Mouse (Mus musculus): ENCODE measurements at regions not wholly inside any gene's neighbourhood (a gene's known extent, or its start where the extent isn't known, plus 50 kb on each side); places are given as distances from the start of the nearest gene placed in this dataset.

DNA sequence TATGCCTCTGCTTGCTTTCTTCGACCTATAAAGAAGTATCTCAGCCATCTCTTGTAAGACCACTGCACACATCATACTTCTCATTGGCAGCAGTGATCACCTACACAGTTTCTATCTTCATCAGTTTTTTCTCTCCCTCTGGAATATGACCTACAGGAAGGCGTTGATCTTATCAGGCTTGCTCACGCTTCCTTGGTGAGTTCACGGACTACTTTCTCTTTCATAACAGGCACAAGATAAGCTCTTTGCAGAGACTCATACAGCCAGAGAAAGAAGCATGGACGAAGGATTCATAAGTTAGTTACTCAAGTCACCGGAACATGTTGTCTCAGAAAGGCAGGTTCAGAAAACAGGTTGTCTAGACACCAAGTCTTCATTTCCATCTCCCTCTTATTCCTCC is 136.7 kb upstream of the Tbl1xr1 start:
- TF ChIP-seq TCF12 (IDR thresholded peaks at IDR 0.05; ENCODE audit: low read depth, low read length) (no peak), GATA1 (IDR thresholded peaks at IDR 0.05; ENCODE audit: low read depth, low read length) (peak; percentile 75), ZC3H11A (IDR thresholded peaks at IDR 0.05; ENCODE audit: low read depth, low read length) (0 out of 2 replicates have a peak, but pooled peaks have one; percentile 9), SMC3 (IDR thresholded peaks at IDR 0.05; ENCODE audit: low read depth, low read length) (0 out of 2 replicates have a peak, but pooled peaks have one; percentile 3), HCFC1 (IDR thresholded peaks at IDR 0.05; ENCODE audit: low read depth, low read length) (no peak), ETS1 (IDR thresholded peaks at IDR 0.05; ENCODE audit: low read depth, low read length) (peak; percentile 61), BHLHE40 (IDR thresholded peaks at IDR 0.05; ENCODE audit: borderline replicate concordance, low read depth, low read length) (peak; percentile 64; the same call in 1 of the 2 replicates), EP300 (IDR thresholded peaks at IDR 0.05; ENCODE audit: low read depth in 1 of 2, low read length in 2 of 2) (peak; percentile 20 to 30; a peak in 3 of 4 replicates)
- peak; percentile 49 for DNase-seq (ENCODE audit: low read depth, low spot score)
- Histone ChIP-seq H3K4me1 (ENCODE audit: control insufficient read depth in 1 of 2, insufficient read depth in 2 of 2, low read length in 2 of 2) (peaks cover 8 to 40% of the 10 kb centered on the region in 2 experiments), H3K27me3 (ENCODE audit: control insufficient read depth in 1 of 2, insufficient read depth in 2 of 2, low read length in 2 of 2) (no peaks in the 10 kb centered on the region), H3K9ac (ENCODE audit: control insufficient read depth, low read depth, low read length, poor library complexity, severe bottlenecking) (no peak overlapping the region), H3K36me3 (ENCODE audit: control insufficient read depth in 1 of 2, insufficient read depth in 2 of 2, low read length in 2 of 2) (peaks cover 0 to 31% of the 10 kb centered on the region in 2 experiments; a peak in 2 of 4 replicates), H3K79me2 (ENCODE audit: control insufficient read depth, insufficient read depth, low read length, poor library complexity) (no peaks in the 10 kb centered on the region; the same call in 1 of the 2 replicates), H3K9me3 (replicated peaks; ENCODE audit: insufficient read depth, low read length) (no peaks in the 10 kb centered on the region), H3K4me3 (ENCODE audit: control insufficient read depth in 1 of 2, insufficient read depth in 1 of 2, low read depth in 2 of 2, low read length in 2 of 2) (peak overlapping the region in 1 of 2 experiments; percentile 29; a peak in 2 of 4 replicates), H3K27ac (ENCODE audit: control insufficient read depth, low read depth, low read length) (peak overlapping the region; percentile 37; the same call in 1 of the 2 replicates)

DNA sequence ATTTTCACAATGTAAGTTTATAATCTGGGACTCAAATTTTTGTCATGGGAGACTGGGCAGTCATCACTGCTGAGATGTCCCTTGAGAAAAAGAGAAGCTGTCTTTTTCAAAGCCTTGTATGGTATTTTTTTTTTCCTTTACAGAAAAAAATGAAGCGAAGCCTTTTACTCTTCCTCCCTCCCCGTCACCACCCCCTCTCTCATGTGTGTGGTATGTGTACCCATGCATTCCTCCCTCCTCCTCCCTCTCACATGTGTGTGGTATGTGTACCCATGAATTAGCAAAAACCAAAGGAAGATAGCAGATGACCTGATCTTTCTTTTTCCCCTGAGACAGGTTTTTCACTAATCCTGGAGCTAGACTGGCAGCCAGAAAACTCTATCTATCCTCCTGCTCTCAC is 134.9 kb upstream of the Tbl1xr1 start:
- Histone ChIP-seq H3K4me3 (ENCODE audit: control insufficient read depth in 1 of 2, insufficient read depth in 1 of 2, low read depth in 2 of 2, low read length in 2 of 2) (no peak overlapping the region), H3K27me3 (ENCODE audit: control insufficient read depth in 1 of 2, insufficient read depth in 2 of 2, low read length in 2 of 2) (no peaks in the 10 kb centered on the region), H3K27ac (ENCODE audit: control insufficient read depth, low read depth, low read length) (no peak overlapping the region), H3K36me3 (ENCODE audit: control insufficient read depth in 1 of 2, insufficient read depth in 2 of 2, low read length in 2 of 2) (peaks cover 0 to 26% of the 10 kb centered on the region in 2 experiments; a peak in 2 of 4 replicates), H3K4me1 (ENCODE audit: control insufficient read depth in 1 of 2, insufficient read depth in 2 of 2, low read length in 2 of 2) (peaks cover 5 to 39% of the 10 kb centered on the region in 2 experiments), H3K9ac (ENCODE audit: control insufficient read depth, low read depth, low read length, poor library complexity, severe bottlenecking) (no peak overlapping the region), H3K79me2 (ENCODE audit: control insufficient read depth, insufficient read depth, low read length, poor library complexity) (no peaks in the 10 kb centered on the region; the same call in 1 of the 2 replicates), H3K9me3 (replicated peaks; ENCODE audit: insufficient read depth, low read length) (no peaks in the 10 kb centered on the region)
- no peak for TF ChIP-seq MAX (IDR thresholded peaks at IDR 0.05; ENCODE audit: low read length)
- TF ChIP-seq CHD2 (IDR thresholded peaks at IDR 0.05; ENCODE audit: low read length), result no peak
- no peak for TF ChIP-seq TBP (IDR thresholded peaks at IDR 0.05; ENCODE audit: low read depth, low read length)
- no peak for TF ChIP-seq MYC (IDR thresholded peaks at IDR 0.05; ENCODE audit: low read depth, low read length)
- no peak for TF ChIP-seq TCF12 (IDR thresholded peaks at IDR 0.05; ENCODE audit: low read depth, low read length)
- no peak for TF ChIP-seq MEF2A (IDR thresholded peaks at IDR 0.05; ENCODE audit: extremely low read depth, insufficient replicate concordance, low read depth, low read length, poor library complexity, severe bottlenecking)
- no peak for DNase-seq (ENCODE audit: low read depth, low spot score)

DNA sequence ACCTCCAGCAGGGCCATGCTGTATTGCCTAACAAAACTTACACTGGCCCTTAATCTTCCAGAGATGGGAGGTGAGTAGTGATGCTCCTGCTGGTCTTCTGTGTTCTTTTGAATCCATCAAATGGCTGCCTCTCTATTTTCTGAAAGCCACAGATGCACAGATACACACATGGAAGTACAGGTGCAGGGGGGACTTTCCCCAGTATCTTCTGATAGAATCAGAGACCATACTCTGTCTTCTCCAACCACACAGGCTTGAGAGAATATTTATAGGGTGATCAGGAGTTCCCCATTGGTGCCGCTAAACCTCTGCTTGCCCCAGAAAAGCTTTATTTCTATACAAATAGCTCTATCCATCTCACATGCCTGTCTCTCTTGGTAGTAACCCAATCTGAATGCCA is 133.5 kb upstream of the Tbl1xr1 start:
- Histone ChIP-seq H3K27ac (ENCODE audit: control insufficient read depth, low read depth, low read length) (no peak overlapping the region), H3K9ac (ENCODE audit: control insufficient read depth, low read depth, low read length, poor library complexity, severe bottlenecking) (no peak overlapping the region), H3K4me1 (ENCODE audit: control insufficient read depth in 1 of 2, insufficient read depth in 2 of 2, low read length in 2 of 2) (peaks cover 0 to 34% of the 10 kb centered on the region in 2 experiments; a peak in 3 of 4 replicates)

More for the DNA sequence above, 133.5 kb upstream of the Tbl1xr1 start:
- no peak overlapping the region for H3K4me3 ChIP-seq (ENCODE audit: control insufficient read depth in 1 of 2, insufficient read depth in 1 of 2, low read depth in 2 of 2, low read length in 2 of 2)
- no peaks in the 10 kb centered on the region for H3K27me3 ChIP-seq (ENCODE audit: control insufficient read depth in 1 of 2, insufficient read depth in 2 of 2, low read length in 2 of 2)
- peaks cover 0 to 22% of the 10 kb centered on the region in 2 experiments; a peak in 2 of 4 replicates for H3K36me3 ChIP-seq (ENCODE audit: control insufficient read depth in 1 of 2, insufficient read depth in 2 of 2, low read length in 2 of 2)
- no peaks in the 10 kb centered on the region for H3K9me3 ChIP-seq (replicated peaks; ENCODE audit: insufficient read depth, low read length)
- no peak for DNase-seq (ENCODE audit: low read depth, low spot score)
- H3K79me2 ChIP-seq (ENCODE audit: control insufficient read depth, insufficient read depth, low read length, poor library complexity), result no peaks in the 10 kb centered on the region
- no peak for TF ChIP-seq KAT2A (conservative IDR thresholded peaks at IDR 0.05; ENCODE audit: low read depth, low read length)
- no peak for TF ChIP-seq CHD1 (IDR thresholded peaks at IDR 0.05; ENCODE audit: low read depth, low read length)
- TF ChIP-seq GABPA (IDR thresholded peaks at IDR 0.05; ENCODE audit: low read depth, low read length), result no peak
- TF ChIP-seq HCFC1 (IDR thresholded peaks at IDR 0.05; ENCODE audit: low read depth, low read length), result no peak
- no peak for TF ChIP-seq RAD21 (IDR thresholded peaks at IDR 0.05; ENCODE audit: low read depth, low read length)
- no peak for TF ChIP-seq ZC3H11A (IDR thresholded peaks at IDR 0.05; ENCODE audit: low read depth, low read length)
- no peak for TF ChIP-seq POLR2A (IDR thresholded peaks at IDR 0.05; ENCODE audit: control insufficient read depth in 1 of 2, insufficient read depth in 1 of 2, low read depth in 1 of 2, low read length in 2 of 2, poor library complexity in 1 of 2)
- no peak for TF ChIP-seq SMC3 (IDR thresholded peaks at IDR 0.05; ENCODE audit: low read depth, low read length)
- TF ChIP-seq JUND (IDR thresholded peaks at IDR 0.05; ENCODE audit: low read depth, low read length), result no peak
- no peak for TF ChIP-seq TCF12 (IDR thresholded peaks at IDR 0.05; ENCODE audit: low read depth, low read length)
- no peak for TF ChIP-seq EP300 (IDR thresholded peaks at IDR 0.05; ENCODE audit: low read depth in 1 of 2, low read length in 2 of 2)

All from MEL (cell line).